Mouse (Mus musculus) spleen, adult 2 months (tissue): ENCODE measurements around the gene Hes5. TPM values are rescaled to one million over a fixed set of nuclear protein-coding genes. Genes with fewer than 3 reads are reported as not detected.

Experiments
- DNase-seq, 2 experiments: peaks; one replicate each; pipeline versions ENCODE4 v3.0.0 to v3.0.0-alpha.2; 2012 to 2021; ENCODE audit warnings: low spot score in 2 of 2, low read depth in 1 of 2
- H3K27ac ChIP-seq: fragments of 200-500 bp; 2 replicates; pipeline ENCODE4 v1.5.1; 2012; ENCODE audit warnings: low read length, inconsistent platforms; ENCODE audit not compliant: insufficient read depth
- H3K27me3 ChIP-seq: fragments of 200-500 bp; 2 replicates; pipeline ENCODE4 v1.6.1; 2012; ENCODE audit warnings: mild to moderate bottlenecking, moderate library complexity, low read length, inconsistent platforms; ENCODE audit not compliant: control insufficient read depth, insufficient read depth
- H3K36me3 ChIP-seq: fragments of 200-500 bp; 2 replicates; pipeline ENCODE4 v1.6.1; 2012; ENCODE audit warnings: mild to moderate bottlenecking, low read length, inconsistent platforms; ENCODE audit not compliant: control insufficient read depth, insufficient read depth
- H3K4me1 ChIP-seq: fragments of 200-500 bp; 2 replicates; pipeline ENCODE4 v1.6.1; 2011; ENCODE audit warnings: inconsistent platforms; ENCODE audit not compliant: control insufficient read depth, insufficient read depth, insufficient read length
- H3K4me3 ChIP-seq: fragments of 200-500 bp; 2 replicates; pipeline ENCODE4 v1.5.1; 2011; ENCODE audit warnings: mild to moderate bottlenecking, inconsistent platforms; ENCODE audit not compliant: insufficient read depth, insufficient read length; ENCODE audit errors: extremely low read depth
- CTCF ChIP-seq: fragments of 200-500 bp; IDR thresholded peaks from 2 replicates; pipeline ENCODE4 v1.5.1; 2011; ENCODE audit warnings: mild to moderate bottlenecking, inconsistent platforms; ENCODE audit not compliant: insufficient read depth, insufficient read length, insufficient replicate concordance; ENCODE audit errors: extremely low read depth
- POLR2A ChIP-seq: fragments of 200-500 bp; IDR thresholded peaks from 2 replicates; pipeline ENCODE4 v1.6.1; 2011; ENCODE audit warnings: low read depth, low read length, inconsistent platforms
- WGBS: fragments of 180-500 bp; shearing (Covaris S2); methylation state at CpG from one replicate; pipeline ENCODE4 v1.1.7; 2018; 5-methylcytosine and 5-hydroxymethylcytosine counted together
- polyA plus RNA-seq: library from polyadenylated mRNA; depleted of rRNA; stranded (reverse); fragments of >200 nt; gene quantifications from 2 replicates; pipeline ENCODE4 v1.2.3, GENCODE M21; 2012

The Hes5 gene
- polyA plus RNA-seq, 1 experiment: 5.4 TPM

DNA sequence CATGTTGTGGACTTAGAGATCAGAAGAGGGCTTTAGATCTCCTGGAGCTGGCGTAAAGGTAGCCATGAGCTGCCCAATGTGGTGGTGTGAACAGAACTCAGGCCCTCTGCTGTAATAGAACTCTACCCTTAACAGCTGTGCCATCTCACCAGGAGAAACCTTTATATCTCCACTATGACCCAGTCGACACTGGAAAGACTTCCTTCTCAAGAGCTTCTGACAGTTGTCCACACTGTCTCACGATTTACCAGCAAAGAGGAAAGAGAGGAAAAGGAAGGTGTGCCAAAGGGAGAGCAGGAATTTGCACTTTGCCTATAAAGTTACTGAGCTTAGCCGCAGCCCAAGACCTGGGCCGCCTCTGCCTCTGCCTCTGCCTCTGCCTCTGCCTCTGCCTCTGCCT, 18.9 kb upstream of the Hes5 start:
- H3K36me3 ChIP-seq: no peaks in the 10 kb centered on the region
- 93% methylated on average over 4 of the region's 5 CpGs for WGBS
- TF ChIP-seq POLR2A: no peak
- no peak for TF ChIP-seq CTCF
- H3K27ac ChIP-seq: no peak overlapping the region
- no peaks in the 10 kb centered on the region for H3K27me3 ChIP-seq
- no peak overlapping the region for H3K4me3 ChIP-seq
- peaks cover 14% of the 10 kb centered on the region for H3K4me1 ChIP-seq
- DNase-seq: no peak

DNA sequence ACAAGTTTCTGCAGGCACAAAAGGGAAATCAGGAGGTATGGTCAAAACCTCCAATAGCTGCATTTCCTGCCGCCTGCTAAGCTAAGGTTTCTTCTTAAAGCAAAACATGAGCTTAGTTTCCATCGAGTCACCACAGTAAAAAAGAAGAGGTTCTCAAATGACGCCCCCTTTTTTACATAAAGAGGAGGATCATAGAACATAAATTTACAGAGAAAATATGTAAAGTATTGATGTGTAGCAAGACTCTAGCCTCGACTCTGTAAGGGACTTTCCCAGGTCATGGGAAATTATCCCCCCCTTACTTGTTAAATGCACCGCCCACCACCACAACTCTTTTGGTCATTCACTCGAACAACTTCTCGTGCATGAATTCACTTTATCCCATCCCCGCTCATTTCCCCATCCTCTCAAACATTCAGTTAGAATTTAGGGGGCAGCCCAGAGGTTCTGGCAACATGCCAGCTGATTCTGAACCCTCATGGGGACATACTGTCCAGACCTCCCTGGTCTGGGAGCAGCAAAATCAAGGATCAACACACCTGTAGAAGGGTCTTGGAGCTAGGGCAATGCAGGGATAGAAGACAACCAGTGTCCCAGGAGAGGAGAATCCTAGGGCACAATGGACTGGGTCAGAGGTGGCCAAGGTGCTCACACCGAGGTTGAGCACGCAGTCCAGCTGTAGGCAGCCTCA, 17.9 kb upstream of the Hes5 start:
- peaks cover 12% of the 10 kb centered on the region; the same call in 1 of the 2 replicates for H3K4me1 ChIP-seq
- TF ChIP-seq CTCF: no peak
- TF ChIP-seq POLR2A: no peak
- peaks cover 1% of the 10 kb centered on the region; the same call in 1 of the 2 replicates for H3K27me3 ChIP-seq
- no peak overlapping the region for H3K4me3 ChIP-seq
- peak overlapping the region; percentile 53 for H3K27ac ChIP-seq
- no peaks in the 10 kb centered on the region for H3K36me3 ChIP-seq
- DNase-seq: no peak
- 47% methylated on average over 10 of the region's 10 CpGs for WGBS

DNA sequence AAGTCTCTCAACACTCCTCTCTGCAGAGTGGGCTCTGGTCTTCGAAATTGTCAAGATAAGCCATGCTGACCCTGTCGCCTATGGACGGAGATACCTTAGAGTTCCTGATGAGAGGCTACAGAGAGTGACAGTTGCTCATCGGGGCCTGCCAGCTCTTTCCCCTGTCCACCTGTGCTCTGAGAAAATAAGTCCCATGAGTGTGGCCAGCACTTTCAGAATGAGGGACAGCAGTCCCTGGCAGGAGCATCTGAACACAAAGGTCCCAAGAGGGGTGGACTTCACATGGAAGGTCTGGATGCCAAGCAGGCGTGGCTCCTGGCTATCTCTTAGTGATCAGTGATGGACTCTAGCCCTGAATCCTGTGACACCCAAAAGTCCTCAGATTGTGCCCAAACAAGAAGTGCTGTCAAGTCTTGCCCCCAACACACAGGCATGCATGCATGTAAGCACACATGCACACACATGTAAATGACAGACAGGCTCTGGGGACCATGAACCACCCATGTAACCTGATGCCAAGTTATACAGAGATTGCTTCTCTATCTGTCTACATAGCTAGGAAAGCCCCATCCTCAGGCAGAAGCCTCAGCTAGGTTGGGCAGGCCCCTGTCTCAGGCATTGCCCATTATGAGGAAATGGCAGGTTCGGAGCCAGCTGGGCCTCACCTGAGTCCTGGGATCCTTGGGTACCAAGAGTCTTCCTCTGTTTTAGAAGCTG, 17.2 kb upstream of the Hes5 start:
- TF ChIP-seq POLR2A (no peak), CTCF (no peak)
- Histone ChIP-seq H3K4me1 (peaks cover 12% of the 10 kb centered on the region; the same call in 1 of the 2 replicates), H3K4me3 (no peak overlapping the region), H3K27ac (peak overlapping the region; percentile 53), H3K27me3 (peaks cover 1% of the 10 kb centered on the region; the same call in 1 of the 2 replicates), H3K36me3 (no peaks in the 10 kb centered on the region)
- 87% methylated on average over 6 of the region's 6 CpGs for WGBS
- no peak for DNase-seq

DNA sequence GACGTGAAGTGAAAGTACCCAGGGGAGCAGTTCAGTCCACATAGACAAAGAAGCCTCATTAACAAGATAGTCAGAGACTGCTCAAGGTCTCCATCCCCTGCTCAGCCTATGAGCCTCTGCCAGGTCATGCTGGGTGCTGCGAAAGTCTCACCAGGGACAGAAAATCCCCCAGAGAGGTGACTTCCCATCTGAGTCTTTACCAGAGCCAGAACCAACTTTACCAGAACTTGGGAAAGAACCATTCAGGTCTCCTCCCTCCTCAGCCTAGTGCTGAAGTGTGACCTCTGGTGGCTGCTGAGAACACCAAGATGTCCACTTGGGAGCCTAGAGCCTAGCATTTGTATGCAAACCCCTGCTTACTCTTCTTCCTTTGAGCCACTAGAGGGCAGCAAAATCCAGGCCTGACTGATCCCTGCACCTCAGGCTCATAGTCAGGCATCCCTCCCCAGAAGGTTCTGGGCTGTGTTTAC, 16.6 kb upstream of the Hes5 start:
- H3K4me3 ChIP-seq: no peak overlapping the region
- 9% methylated on average over 2 of the region's 2 CpGs for WGBS
- no peaks in the 10 kb centered on the region for H3K36me3 ChIP-seq
- peak; percentile 81 to 85 for DNase-seq
- H3K27me3 ChIP-seq: peaks cover 5% of the 10 kb centered on the region; the same call in 1 of the 2 replicates
- TF ChIP-seq CTCF: peak; percentile 85; the same call in 1 of the 2 replicates
- TF ChIP-seq POLR2A: no peak
- peaks cover 12% of the 10 kb centered on the region; the same call in 1 of the 2 replicates for H3K4me1 ChIP-seq
- peak overlapping the region; percentile 53 for H3K27ac ChIP-seq

DNA sequence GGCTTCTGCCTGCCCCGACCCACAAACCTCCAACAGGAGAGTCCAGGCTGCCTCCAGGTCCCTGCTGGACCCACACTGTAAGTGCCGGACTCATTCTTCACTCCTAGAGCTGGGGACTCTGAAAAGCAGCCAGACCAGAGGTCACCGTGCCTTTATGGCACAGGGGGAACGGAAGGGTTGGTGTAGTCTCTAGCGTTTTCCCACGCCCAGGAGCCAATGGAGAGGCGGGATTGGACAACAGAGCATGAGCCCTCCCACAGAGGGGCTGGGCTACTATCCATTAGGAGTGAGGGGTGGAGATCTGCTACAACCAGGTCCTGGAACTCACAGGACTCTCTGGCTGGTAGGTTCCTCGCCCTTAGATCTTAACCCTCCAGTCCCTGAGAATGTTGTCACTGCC, 14.4 kb upstream of the Hes5 start:
- Histone ChIP-seq H3K27ac (no peak overlapping the region), H3K4me3 (no peak overlapping the region), H3K27me3 (peaks cover 9% of the 10 kb centered on the region; the same call in 1 of the 2 replicates), H3K4me1 (peaks cover 8% of the 10 kb centered on the region; the same call in 1 of the 2 replicates), H3K36me3 (no peaks in the 10 kb centered on the region)
- no peak for DNase-seq
- WGBS: 39% methylated on average over 8 of the region's 8 CpGs
- TF ChIP-seq POLR2A: no peak
- TF ChIP-seq CTCF: no peak

DNA sequence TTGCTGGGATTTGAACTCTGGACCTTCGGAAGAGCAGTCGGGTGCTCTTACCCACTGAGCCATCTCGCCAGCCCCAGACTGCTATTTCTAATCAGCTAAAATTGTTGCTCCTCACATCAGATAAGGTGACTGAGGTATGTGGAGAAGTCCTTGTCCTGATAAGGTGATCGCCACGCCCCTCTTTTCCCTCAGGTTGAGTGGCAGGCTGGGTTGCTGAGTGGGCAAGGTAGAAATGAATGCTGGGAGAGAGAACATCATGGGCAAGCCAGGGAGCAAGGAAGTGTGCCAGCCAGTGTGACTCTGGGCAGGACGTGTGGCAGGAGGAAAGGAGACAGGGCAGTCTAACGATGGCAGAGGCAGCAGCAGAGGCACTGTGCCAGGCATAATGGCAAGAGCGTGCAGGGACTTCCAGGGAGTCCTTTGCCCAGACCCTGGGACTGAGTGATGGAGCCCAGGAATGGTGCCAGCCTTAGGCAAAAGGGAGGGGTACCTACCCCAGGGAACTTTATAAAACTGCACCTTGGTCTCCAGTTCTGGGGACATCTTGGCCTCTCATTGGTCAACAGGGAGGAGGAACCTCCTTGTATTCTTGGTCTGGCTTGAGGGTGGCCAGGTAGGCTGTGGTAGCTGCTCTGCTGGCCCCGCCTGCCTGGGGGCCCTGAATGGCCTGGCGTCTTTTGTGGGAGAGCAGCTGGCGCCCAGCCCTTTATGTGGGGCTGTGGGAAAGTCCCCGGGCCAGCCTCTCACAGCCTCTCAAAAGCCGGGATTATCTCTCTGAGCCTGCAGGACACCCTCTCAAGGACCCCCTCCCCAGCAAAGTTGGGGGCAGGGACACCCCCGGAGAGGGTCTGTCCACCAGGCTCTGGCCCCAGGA, 12.4 kb upstream of the Hes5 start:
- H3K4me1 ChIP-seq: peaks cover 5% of the 10 kb centered on the region; the same call in 1 of the 2 replicates
- no peak overlapping the region for H3K27ac ChIP-seq
- WGBS: 51% methylated on average over 14 of the region's 14 CpGs
- H3K27me3 ChIP-seq: peaks cover 15% of the 10 kb centered on the region; the same call in 1 of the 2 replicates
- DNase-seq: no peak
- TF ChIP-seq POLR2A (no peak), CTCF (no peak)
- H3K36me3 ChIP-seq: no peaks in the 10 kb centered on the region
- no peak overlapping the region for H3K4me3 ChIP-seq
